Mouse (Mus musculus): ENCODE results near the gene Phkg1. TPM values are rescaled to one million over a fixed set of nuclear protein-coding genes. Genes with fewer than 3 reads are reported as not detected.
A peak's percentile ranks its signal among the peaks of the same experiment; 100 is the strongest.

The Phkg1 gene
- polyA plus RNA-seq, 1 experiment, result 0.29 TPM

GRCm38 (mm10) chr5:129847558-129847820, 50.9 kb downstream of the Phkg1 start:
- no peak for TF ChIP-seq POLR2A (IDR thresholded peaks at IDR 0.05; ENCODE audit: borderline replicate concordance, low read depth, low read length)
- peak overlapping the region; percentile 73 for H3K4me3 ChIP-seq (ENCODE audit: insufficient read depth, low read length)
- no peak overlapping the region for H3K27ac ChIP-seq (ENCODE audit: insufficient read depth, low read depth, low read length)
- H3K4me1 ChIP-seq (ENCODE audit: control insufficient read depth, insufficient read depth, low read length), result peaks cover 2% of the 10 kb centered on the region; the same call in 1 of the 2 replicates

GRCm38 (mm10) chr5:129846752-129847557, 51.4 kb downstream of the Phkg1 start, which contains the start of gene Sumf2:
Gene Sumf2 (plus strand): TSS chr5:129846986.
- Histone ChIP-seq H3K4me3 (ENCODE audit: insufficient read depth, low read length) (peak within 1 kb of the TSS; percentile 73), H3K4me1 (ENCODE audit: control insufficient read depth, insufficient read depth, low read length) (peaks cover 2% of the 10 kb centered on the region; the same call in 1 of the 2 replicates), H3K27ac (ENCODE audit: insufficient read depth, low read depth, low read length) (0 out of 2 replicates have a peak within 1 kb of the TSS, but pooled peaks have one; percentile 17)
- 0 out of 2 replicates have a peak, but pooled peaks have one; percentile 14 for TF ChIP-seq POLR2A (IDR thresholded peaks at IDR 0.05; ENCODE audit: borderline replicate concordance, low read depth, low read length)
- no peak for TF ChIP-seq CTCF (IDR thresholded peaks at IDR 0.05; ENCODE audit: low read depth, low read length)

GRCm38 (mm10) chr5:129844848-129845247, 53.5 kb downstream of the Phkg1 start:
- TF ChIP-seq CTCF (IDR thresholded peaks at IDR 0.05; ENCODE audit: low read depth, low read length) (no peak), POLR2A (IDR thresholded peaks at IDR 0.05; ENCODE audit: borderline replicate concordance, low read depth, low read length) (no peak)
- peaks cover 2% of the 10 kb centered on the region; the same call in 1 of the 2 replicates for H3K4me1 ChIP-seq (ENCODE audit: control insufficient read depth, insufficient read depth, low read length)
- no peak overlapping the region for H3K27ac ChIP-seq (ENCODE audit: insufficient read depth, low read depth, low read length)
- H3K4me3 ChIP-seq (ENCODE audit: insufficient read depth, low read length), result no peak overlapping the region

Other genes starting within 250 kb of the Phkg1 start
- gene Zfp11, start 228.4 kb downstream of the Phkg1 start, polyA plus RNA-seq (2012; ENCODE audit: insufficient read depth, insufficient read length, missing spikeins), result 2.4 TPM in 2 replicates
- gene Sept14, start 190.0 kb downstream of the Phkg1 start, polyA plus RNA-seq (2012; ENCODE audit: insufficient read depth, insufficient read length, missing spikeins), result not detected in 2 replicates
- 72.2 and 75.6 TPM in 2 replicates for gene Mrps17, start 183.1 kb downstream of the Phkg1 start, polyA plus RNA-seq (2012; ENCODE audit: insufficient read depth, insufficient read length, missing spikeins)
- 42.7 and 46.1 TPM in 2 replicates for gene Nipsnap2, start 173.5 kb downstream of the Phkg1 start, polyA plus RNA-seq (2012; ENCODE audit: insufficient read depth, insufficient read length, missing spikeins)
- gene Psph, start 111.1 kb downstream of the Phkg1 start, polyA plus RNA-seq (2012; ENCODE audit: insufficient read depth, insufficient read length, missing spikeins), result 7.5 and 7.9 TPM in 2 replicates
- 15.4 and 20.5 TPM in 2 replicates for gene Sumf2, start 51.6 kb downstream of the Phkg1 start, polyA plus RNA-seq (2012; ENCODE audit: insufficient read depth, insufficient read length, missing spikeins)
- gene Chchd2, start 11.1 kb downstream of the Phkg1 start, polyA plus RNA-seq (2012; ENCODE audit: insufficient read depth, insufficient read length, missing spikeins), result 253 and 308 TPM in 2 replicates
- 0.95 TPM in 1 of 2 replicates, not detected in the other for gene Zbed5, start 2.8 kb downstream of the Phkg1 start, polyA plus RNA-seq (2012; ENCODE audit: insufficient read depth, insufficient read length, missing spikeins)
- 2.9 and 4.5 TPM in 2 replicates for gene Nupr1l, start 10.0 kb upstream of the Phkg1 start, polyA plus RNA-seq (2012; ENCODE audit: insufficient read depth, insufficient read length, missing spikeins)
- gene Vkorc1l1, start 43.4 kb upstream of the Phkg1 start, polyA plus RNA-seq (2012; ENCODE audit: insufficient read depth, insufficient read length, missing spikeins), result 16.5 and 17.7 TPM in 2 replicates
- 340 and 349 TPM in 2 replicates for gene Gusb, start 104.5 kb upstream of the Phkg1 start, polyA plus RNA-seq (2012; ENCODE audit: insufficient read depth, insufficient read length, missing spikeins)
- 72.7 and 80.7 TPM in 2 replicates for gene Asl, start 130.7 kb upstream of the Phkg1 start, polyA plus RNA-seq (2012; ENCODE audit: insufficient read depth, insufficient read length, missing spikeins)
- 30.1 and 31.5 TPM in 2 replicates for gene Crcp, start 130.7 kb upstream of the Phkg1 start, polyA plus RNA-seq (2012; ENCODE audit: insufficient read depth, insufficient read length, missing spikeins)
- 14.7 and 15.5 TPM in 2 replicates for gene Tpst1, start 174.8 kb upstream of the Phkg1 start, polyA plus RNA-seq (2012; ENCODE audit: insufficient read depth, insufficient read length, missing spikeins)
- gene Kctd7, start 246.3 kb upstream of the Phkg1 start, polyA plus RNA-seq (2012; ENCODE audit: insufficient read depth, insufficient read length, missing spikeins), result 4.8 and 5.8 TPM in 2 replicates

Data from bone marrow macrophage, adult 2 months (primary cell).